Mouse (Mus musculus) CD4-positive, CD25-positive, alpha-beta regulatory T cell, adult 2 months (primary cell): Measurements from ENCODE around the gene Lrmda.

Source experiments
- DNase-seq: peaks from one replicate; pipeline ENCODE4 v3.0.0-alpha.2; 2012; ENCODE audit warnings: low read depth, low spot score

Lrmda gene

DNA sequence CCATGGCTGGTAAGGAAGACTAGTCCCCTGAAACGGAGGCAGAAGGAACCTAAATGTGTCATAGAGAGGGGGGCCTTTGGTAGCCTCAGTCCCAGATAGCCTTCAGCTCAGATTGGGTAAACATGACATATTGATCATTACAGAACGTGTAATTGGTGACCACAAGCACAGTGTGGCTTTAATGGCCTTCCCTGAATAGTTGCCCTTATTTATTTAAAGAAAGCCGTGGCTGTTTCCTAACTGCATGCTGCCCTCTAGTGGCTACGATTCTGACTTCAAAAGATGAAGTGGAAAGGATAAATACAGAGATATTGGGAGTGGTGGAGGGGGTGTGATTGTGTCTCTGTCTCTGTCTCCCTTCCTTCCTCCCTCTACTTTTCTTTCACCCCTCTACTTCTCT, 1026.8 kb downstream of the Lrmda start:
- DNase-seq: peak; percentile 6

DNA sequence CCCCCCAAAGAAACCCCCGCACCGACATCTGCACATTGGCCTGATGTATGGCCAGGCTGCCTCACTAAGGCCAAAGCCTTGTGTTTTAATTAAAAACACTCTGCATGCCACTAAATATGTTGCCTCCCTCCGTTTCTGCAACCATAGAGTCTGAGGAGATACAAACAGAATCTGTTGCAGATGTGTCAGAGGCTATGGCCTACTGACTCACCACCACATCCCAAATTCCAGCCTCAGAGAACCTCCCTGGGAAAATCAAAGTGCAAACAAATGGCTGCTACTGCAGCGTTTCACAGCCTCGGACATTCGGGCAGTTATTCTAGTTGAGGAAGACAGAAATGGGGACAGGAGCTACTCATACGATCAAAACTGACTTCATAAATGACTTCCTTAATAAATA, 1031.9 kb downstream of the Lrmda start:
- DNase-seq: no peak

DNA sequence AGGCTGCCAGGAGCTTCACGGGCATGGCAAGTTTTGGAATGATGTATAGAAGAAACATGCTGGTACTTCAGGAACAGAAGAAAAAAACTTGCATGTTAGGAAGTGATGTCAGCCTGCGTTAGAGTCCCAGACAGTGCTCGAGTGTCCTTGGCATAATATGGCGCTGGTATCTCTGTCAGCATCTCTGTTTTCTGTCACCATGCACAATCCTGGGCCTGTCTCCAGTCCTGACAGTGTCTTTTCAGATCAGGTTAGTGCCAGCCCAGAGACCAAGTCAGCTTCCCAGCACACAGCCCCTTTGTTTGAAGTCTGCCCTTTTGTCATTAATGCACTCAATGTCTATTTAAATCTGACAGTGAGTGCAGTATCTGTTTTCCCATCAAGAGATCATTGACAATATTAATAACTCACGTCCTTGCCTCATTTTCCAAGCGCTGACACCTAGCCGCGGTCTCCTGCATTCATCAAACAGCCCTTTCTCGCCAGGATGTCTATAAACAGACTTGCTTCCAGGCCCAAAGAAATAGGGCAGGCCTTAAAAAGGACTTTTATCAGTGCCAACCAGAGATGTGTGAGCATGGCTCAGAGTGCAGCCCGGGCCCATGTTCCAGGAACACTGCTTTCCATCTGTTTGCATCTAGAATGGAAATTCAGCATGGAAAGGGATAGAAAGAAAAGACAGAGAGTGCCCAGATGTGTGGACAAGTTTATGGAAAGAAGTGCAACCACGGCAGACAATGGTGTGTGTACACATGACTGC, 1033.5 kb downstream of the Lrmda start:
- DNase-seq: no peak

DNA sequence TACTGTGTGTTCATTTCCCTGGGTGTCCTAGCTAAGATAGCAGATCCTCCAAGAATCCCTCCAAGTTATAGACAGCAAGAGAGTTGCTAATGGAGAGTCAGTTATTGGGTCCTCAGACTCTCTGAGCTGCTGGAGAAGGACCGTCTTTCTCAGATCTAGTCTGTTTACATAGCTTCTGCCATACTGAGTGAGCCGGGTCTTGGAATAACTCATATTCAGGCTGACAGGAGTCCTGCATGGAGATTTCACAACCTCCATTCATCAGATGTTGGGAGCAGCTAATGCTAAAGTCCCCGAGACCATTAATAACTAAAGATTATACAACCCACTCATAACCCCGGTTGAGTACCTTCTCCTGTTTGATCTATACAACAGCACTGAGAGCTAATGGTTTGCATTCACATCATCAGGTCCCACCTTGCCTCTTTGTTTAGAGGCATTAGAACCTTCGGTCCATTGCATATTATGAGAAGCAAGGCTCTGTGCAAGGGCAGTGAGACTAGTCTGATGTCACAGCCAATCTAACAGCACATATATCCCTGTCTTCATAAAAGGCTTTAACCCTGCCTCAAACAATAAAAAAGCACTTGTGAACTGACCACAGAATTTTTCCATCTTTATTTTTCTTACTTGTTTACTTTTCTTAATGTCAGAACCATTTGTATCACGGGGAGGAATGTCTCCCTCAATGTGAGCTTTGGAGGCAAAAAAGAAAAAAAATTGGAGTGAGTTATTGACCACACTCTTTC, 1037.9 kb downstream of the Lrmda start:
- DNase-seq: no peak

DNA sequence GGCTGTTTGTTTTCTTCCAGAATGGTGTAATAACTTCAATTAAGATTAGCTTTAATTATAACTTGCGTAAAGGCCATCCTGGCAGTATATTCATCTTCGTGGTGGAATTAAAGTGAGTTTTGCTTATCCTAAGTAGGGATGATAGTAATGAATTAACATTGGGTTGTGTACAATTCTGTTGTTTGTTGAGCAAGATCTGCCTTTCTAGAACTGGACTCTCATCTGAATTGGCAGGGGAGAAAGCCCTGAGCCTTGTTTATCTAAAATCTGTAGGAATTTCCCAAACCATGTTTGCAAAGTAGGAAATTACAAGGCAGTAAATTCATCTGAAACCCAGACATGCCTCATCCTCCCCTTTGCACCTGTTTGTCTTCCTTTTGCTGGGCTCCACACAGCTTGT, 1038.5 kb downstream of the Lrmda start:
- DNase-seq: no peak

DNA sequence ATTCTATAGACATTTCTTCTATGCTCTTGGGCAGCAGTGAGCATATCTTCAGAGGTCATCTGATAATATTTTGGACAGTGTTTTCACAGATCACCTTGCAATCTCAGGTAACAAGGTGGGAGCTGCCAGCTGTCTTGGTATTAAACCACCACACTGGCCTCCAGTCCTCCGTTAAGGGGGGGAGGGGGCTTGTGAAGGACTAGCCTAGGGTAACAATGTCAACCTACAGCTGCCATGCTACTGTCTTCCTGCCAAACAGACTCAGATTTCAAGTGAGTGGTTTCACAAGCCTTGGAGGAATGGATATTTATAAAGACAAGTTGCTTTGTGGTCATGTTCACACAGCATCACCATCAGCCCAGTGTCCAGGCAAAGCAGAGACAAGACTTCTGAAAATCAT, 1059.2 kb downstream of the Lrmda start:
- no peak for DNase-seq

DNA sequence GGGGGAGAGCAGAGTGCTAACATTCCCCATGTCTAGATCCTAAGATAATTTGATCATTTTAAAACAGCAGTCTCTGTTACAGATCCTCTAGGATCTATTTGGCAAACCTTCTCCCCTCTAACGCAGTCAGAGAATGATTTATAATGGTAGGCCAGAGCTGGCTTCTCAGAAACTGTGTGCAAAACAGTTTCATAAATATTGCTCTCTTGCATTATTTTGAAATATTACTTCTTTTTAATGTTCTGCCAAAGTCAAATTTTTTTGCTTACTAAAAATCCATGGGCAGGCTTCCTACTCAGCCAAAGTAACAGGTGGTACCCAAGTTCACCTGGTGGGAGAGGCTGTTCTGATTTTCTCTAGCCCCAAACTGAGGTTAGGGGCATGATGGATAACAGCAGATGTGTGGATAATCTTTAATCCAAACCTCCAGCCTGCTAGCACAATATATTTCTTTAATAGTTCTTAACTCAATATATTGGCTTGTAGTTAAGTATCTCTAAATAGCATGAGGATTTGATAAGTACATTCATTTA, 1064.8 kb downstream of the Lrmda start:
- DNase-seq: no peak

DNA sequence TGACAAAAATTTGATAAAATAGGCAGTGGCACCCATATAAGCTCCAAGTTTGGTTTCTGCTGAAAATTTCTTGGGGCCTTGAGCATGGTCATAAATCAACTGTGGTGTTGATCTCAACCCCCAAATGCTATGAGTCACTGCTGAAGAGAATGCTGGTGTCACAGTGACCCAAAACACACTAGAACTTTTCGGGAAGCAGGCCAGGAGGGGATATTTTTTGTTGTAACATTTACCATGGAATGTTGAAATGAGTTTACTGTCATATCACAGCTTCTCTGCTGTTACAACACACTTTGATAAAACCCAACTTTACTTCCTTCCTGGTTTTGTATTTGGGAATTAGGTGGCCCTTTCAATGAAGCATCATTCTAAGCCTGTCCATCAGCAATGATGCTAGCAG, 1065.3 kb downstream of the Lrmda start:
- DNase-seq: no peak

DNA sequence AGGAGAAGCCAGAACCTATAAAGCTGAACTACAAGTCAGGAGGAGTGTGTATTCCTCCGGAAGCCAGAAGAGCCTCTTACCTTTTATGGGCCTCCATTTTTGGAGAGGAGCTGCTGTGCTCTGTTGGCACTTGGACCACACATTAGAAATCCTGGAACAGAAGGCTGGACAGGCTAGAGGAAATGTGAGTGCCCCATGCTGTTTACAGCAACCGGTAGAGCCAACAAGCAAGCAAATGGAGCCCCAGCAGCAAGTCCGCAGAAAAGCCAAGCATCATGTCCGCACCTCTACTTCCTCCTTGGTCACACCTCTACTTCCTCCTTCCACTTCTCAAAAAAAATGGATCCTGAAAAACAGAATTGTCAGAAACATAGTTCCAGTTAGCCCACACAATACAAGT, 1073.8 kb downstream of the Lrmda start:
- no peak for DNase-seq

DNA sequence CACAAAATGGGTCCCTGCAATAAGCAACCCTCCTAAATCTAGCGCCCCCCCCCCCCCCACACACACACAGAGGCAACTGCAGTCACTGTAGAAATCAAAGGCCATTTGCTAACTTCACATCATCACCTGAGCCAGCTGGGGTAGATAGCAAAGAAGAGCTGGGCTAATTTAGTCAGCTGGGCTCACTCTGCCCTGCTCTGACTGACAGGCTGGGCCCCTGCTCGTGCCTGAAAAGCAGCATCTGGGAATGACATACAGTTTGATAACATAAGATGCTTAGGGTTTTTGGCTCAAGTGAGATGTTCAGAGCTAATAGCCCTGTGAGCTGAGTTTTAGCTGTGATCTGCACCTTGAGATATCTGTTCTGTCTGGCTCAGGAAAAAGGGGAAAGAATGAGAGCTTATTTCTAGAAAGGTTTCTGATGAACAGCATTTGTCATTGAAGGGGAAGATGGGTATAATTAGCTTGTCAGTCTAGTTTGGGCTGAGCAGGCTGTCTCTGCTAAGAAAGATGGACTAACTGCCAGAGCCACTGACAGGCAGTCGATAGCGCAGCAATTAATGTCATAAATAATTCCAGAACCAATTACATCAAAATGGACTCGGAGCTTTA, 1075.1 kb downstream of the Lrmda start:
- no peak for DNase-seq

DNA sequence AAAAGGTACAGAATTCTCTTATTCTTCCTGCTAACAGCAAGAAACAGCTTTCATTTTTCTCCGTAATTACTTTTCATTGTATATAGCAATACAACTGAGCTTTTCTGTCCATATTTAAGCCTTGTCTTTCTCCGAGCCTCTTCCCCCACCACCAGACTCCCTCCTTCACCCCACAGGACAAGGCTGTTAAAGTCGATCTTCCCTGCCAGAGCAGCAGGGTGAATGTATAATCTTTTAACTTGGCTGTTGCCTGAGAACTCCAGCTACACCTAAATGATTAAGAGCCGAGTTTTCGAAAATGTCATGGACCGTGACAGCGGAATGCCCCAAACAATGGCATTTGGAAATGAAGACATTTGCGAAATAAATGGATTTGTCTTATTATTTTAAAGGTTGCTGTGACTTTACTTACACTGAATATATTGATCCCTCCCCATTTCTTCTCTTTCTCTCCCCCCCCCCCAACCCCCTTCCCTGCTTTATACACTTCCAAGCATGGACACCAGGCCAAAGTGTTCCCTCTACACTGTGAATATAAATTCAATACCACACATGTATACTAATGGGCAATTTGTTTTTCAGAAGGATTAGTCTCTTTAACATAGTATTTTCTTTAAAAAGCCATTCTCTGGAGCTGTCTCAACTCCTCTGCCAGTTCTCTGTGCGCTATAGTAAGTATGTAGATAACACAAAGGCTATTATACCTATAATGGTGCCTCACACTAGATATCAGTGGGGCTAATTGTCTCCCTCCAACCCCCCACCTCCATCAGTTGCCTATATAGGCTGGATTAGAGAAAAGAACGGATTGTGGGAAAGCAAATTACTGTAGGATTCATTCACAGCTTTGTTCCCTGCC, 1075.9 kb downstream of the Lrmda start:
- DNase-seq: no peak

DNA sequence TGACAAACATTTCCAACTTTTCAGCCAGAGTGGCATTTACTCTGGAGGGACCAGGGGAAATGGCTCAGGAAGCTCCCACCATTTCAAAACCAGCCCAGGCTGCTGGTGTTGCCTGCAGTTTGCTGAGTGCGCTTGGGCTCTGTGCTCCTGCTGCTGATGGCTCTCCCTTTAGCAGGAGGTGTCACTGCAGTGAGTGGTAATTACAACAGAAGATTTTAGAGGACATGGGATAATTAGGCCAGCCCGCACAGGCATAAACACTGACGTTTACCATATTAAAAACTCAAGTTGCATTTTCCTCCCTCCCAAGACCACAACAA, 1076.5 kb downstream of the Lrmda start:
- DNase-seq: no peak

DNA sequence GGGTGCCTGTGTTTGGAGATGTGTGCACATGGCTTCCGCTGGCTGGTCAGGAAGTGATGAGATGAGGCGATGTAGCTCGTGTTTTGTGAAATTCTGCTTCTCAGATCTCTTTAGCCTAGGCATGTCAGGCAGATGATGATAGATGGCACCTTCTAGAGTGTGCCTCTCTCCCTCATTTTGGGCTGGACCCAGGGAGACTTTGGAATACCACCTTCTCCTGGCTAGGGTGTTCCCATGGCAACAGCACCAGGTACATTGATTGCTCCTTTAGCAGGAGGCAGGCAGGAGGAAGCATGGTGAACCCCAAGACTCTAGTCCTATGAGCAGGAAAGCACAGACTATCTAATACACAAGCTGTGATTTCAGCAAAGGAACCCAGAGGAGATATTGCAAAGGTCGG, 1076.9 kb downstream of the Lrmda start:
- DNase-seq: no peak
